Mouse (Mus musculus) midbrain, embryonic 10.5 days (tissue): ENCODE data around the gene Plcl2. TPM values are rescaled to one million over a fixed set of nuclear protein-coding genes. Genes with fewer than 3 reads are reported as not detected.

ENCODE experiments used
- DNase-seq: peaks from one replicate; pipeline ENCODE4 v3.0.0-alpha.2; 2017; ENCODE audit warnings: low spot score
- H3K27ac ChIP-seq: fragments of 300-500 bp; sonication (generic); replicated peaks from 2 replicates; pipeline ENCODE4 v1.5.1; 2016; ENCODE audit warnings: mild to moderate bottlenecking
- H3K27me3 ChIP-seq: fragments of 300-500 bp; sonication (generic); 2 replicates; pipeline ENCODE4 v1.6.1; 2016; ENCODE audit warnings: low read depth, mild to moderate bottlenecking; ENCODE audit not compliant: poor library complexity, severe bottlenecking
- H3K36me3 ChIP-seq: fragments of 300-500 bp; sonication (generic); 2 replicates; pipeline ENCODE4 v1.6.1; 2016; ENCODE audit warnings: mild to moderate bottlenecking, moderate library complexity
- H3K4me1 ChIP-seq: fragments of 300-500 bp; sonication (generic); 2 replicates; pipeline ENCODE4 v1.6.1; 2016
- H3K4me3 ChIP-seq: fragments of 300-500 bp; sonication (generic); 2 replicates; pipeline ENCODE4 v1.5.1; 2016; ENCODE audit warnings: mild to moderate bottlenecking, moderate library complexity
- H3K9me3 ChIP-seq: fragments of 300-500 bp; sonication (generic); replicated peaks from 2 replicates; pipeline ENCODE4 v1.6.1; 2016; ENCODE audit warnings: mild to moderate bottlenecking
- WGBS: fragments of 180-500 bp; shearing (Covaris S2); methylation state at CpG from one replicate; pipeline ENCODE4 v1.1.7; 2016; 5-methylcytosine and 5-hydroxymethylcytosine counted together
- polyA plus RNA-seq: library from polyadenylated mRNA; unstranded; fragments of >200 nt; fragmentation: Nextera tagmentation; extraction: Ambion mirVana; gene quantifications from 2 replicates; pipeline ENCODE4 v1.2.1, GENCODE M21; 2016

Plcl2 gene
- polyA plus RNA-seq, 1 experiment from 2014 or later, result 3.8 TPM

DNA sequence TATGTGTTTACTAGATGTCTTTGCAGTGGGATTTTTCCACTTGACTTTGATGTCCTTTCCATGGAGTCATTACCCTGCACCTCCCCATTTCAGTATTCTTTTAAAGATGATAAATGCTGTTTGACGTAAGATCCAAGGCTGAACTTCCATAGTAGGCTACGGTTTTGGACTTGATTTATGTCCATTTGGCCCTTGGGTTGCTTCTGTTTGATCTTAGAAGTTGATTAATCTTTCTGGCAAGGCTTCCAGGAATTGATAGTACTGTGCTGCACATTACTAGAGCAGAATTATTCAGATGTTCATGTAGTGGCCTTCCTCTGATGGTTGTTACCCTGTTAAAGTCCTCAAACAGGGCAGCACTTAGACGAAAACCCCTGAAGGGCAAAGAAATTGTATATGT is 21.5 kb upstream of the Plcl2 start:
- H3K4me1 ChIP-seq, result no peaks in the 10 kb centered on the region
- 89% methylated on average over 3 of the region's 3 CpGs for WGBS
- no peak overlapping the region for H3K4me3 ChIP-seq
- DNase-seq, result no peak
- no peaks in the 10 kb centered on the region for H3K27me3 ChIP-seq
- H3K27ac ChIP-seq, result no peak overlapping the region
- H3K36me3 ChIP-seq, result no peaks in the 10 kb centered on the region
- no peaks in the 10 kb centered on the region for H3K9me3 ChIP-seq

- no peaks in the 10 kb centered on the region for H3K9me3 ChIP-seq
- no peaks in the 10 kb centered on the region for H3K27me3 ChIP-seq
- no peaks in the 10 kb centered on the region for H3K36me3 ChIP-seq
- H3K4me1 ChIP-seq, result no peaks in the 10 kb centered on the region
- 90% methylated on average over 3 of the region's 3 CpGs for WGBS
- no peak for DNase-seq
- H3K4me3 ChIP-seq, result no peak overlapping the region
- no peak overlapping the region for H3K27ac ChIP-seq
Observed at GRCm38 (mm10) chr17:50488406-50488805, 20.8 kb upstream of the Plcl2 start.

GRCm38 (mm10) chr17:50488895-50489294 is 20.3 kb upstream of the Plcl2 start:
- no peaks in the 10 kb centered on the region for H3K9me3 ChIP-seq
- no peak overlapping the region for H3K27ac ChIP-seq
- no peak for DNase-seq
- no peaks in the 10 kb centered on the region for H3K36me3 ChIP-seq
- no peaks in the 10 kb centered on the region for H3K27me3 ChIP-seq
- H3K4me1 ChIP-seq, result peaks cover 4% of the 10 kb centered on the region
- WGBS, result 89% methylated on average over 2 of the region's 2 CpGs
- H3K4me3 ChIP-seq, result no peak overlapping the region

DNA sequence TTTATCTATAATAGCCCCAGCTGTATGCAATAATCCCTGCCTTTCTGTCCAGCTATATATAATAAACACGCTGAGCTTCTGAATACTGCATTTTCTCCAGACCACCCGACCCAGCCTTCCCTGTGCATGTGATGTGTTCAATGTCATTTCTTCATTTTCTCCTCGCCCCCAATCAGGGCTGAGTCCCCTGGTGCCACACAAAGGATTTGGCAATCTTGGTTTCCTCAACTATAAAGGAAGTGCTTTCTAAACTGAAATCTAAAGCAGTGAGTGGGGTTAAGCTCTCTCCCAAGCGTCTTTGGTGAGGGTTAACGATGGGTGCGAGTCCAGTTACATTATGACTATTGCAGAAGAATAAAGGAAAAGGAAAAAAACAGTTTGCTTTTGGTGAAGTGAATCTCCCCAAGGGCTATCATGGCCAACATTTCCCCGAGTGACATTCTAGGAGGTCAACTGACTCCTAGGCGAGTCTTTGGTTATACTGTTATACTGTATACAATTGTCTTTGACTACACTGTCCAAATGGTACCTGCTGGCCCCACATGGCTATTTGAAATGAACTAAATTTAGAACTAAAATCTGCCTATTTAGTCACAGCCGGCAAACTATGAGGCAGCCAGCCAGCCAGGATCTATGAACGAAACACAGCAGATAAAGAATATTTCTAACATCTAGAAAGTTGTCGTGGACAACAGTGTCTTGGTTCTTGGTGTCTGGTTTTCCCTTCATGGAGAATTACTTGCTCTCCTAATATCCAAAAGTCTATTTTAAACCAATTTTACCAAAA is 18.4 kb upstream of the Plcl2 start:
- no peak overlapping the region for H3K27ac ChIP-seq
- H3K4me1 ChIP-seq, result peaks cover 19% of the 10 kb centered on the region
- H3K36me3 ChIP-seq, result no peaks in the 10 kb centered on the region
- WGBS, result 89% methylated on average over 11 of the region's 11 CpGs
- no peaks in the 10 kb centered on the region for H3K9me3 ChIP-seq
- H3K27me3 ChIP-seq, result peaks cover 11% of the 10 kb centered on the region
- H3K4me3 ChIP-seq, result no peak overlapping the region
- no peak for DNase-seq

DNA sequence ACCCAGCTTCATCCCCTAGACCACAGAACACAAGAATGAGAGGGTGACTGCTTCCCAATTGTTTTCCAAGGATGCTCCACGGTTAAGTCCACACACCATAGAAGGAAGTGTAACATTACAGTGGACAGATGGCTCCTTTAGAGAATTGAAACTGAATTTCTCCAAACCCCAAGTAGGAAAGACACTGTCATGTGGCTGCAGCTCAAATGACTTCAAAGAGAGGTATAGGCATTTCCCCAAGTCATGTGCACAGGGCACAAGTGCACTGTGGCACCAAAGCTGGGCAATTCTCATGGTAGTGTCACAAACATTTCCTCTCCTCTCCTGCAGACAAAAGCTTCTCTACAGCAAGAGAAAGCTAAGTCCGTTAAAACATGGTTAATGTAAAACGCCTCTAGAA is 17.7 kb upstream of the Plcl2 start:
- Histone ChIP-seq H3K36me3 (no peaks in the 10 kb centered on the region), H3K4me3 (no peak overlapping the region), H3K9me3 (no peaks in the 10 kb centered on the region), H3K27me3 (peaks cover 18% of the 10 kb centered on the region), H3K27ac (no peak overlapping the region), H3K4me1 (peaks cover 19% of the 10 kb centered on the region)
- DNase-seq, result no peak
- 95% methylated on average over 3 of the region's 3 CpGs for WGBS

- Histone ChIP-seq H3K4me1 (peaks cover 37% of the 10 kb centered on the region), H3K27ac (no peak overlapping the region), H3K9me3 (no peaks in the 10 kb centered on the region), H3K4me3 (no peak overlapping the region), H3K36me3 (no peaks in the 10 kb centered on the region), H3K27me3 (peaks cover 22% of the 10 kb centered on the region)
- WGBS, result 79% methylated on average over 10 of the region's 10 CpGs
- DNase-seq, result no peak
Observed at GRCm38 (mm10) chr17:50495216-50495889, 13.8 kb upstream of the Plcl2 start.

- peaks cover 22% of the 10 kb centered on the region for H3K27me3 ChIP-seq
- WGBS, result 42% methylated on average over 7 of the region's 7 CpGs
- H3K4me3 ChIP-seq, result no peak overlapping the region
- H3K36me3 ChIP-seq, result no peaks in the 10 kb centered on the region
- no peak for DNase-seq
- H3K9me3 ChIP-seq, result no peaks in the 10 kb centered on the region
- peaks cover 37% of the 10 kb centered on the region for H3K4me1 ChIP-seq
- no peak overlapping the region; the same call in 1 of the 2 replicates for H3K27ac ChIP-seq
Observed at GRCm38 (mm10) chr17:50498062-50498697, 11.0 kb upstream of the Plcl2 start.

- 75% methylated on average over 16 of the region's 16 CpGs for WGBS
- Histone ChIP-seq H3K27ac (no peak overlapping the region), H3K9me3 (no peaks in the 10 kb centered on the region), H3K4me3 (no peak overlapping the region), H3K36me3 (no peaks in the 10 kb centered on the region), H3K4me1 (peaks cover 29% of the 10 kb centered on the region), H3K27me3 (peaks cover 22% of the 10 kb centered on the region)
- DNase-seq, result no peak
Observed at GRCm38 (mm10) chr17:50499091-50499790, 10.0 kb upstream of the Plcl2 start.

DNA sequence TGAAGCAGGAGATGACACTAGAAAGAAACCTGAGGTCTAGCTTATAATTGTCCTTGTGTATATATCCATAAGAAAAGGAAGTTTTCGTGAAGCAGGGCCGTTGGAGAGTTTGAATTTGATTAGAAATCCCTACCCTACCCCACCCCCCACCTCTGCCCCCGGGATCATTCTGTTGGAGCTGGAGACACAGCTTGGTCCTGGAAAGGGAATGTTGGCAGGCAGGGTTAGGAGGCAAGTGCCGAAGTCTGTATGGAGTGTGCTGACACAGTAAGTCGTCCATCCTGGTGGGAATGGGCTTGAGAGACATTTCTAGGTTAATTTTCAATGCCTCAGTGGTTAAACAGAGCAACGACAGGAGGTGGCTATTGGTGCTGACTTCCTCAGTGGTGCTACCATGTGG is 8.4 kb upstream of the Plcl2 start:
- H3K9me3 ChIP-seq, result no peaks in the 10 kb centered on the region
- H3K36me3 ChIP-seq, result no peaks in the 10 kb centered on the region
- peaks cover 18% of the 10 kb centered on the region for H3K4me1 ChIP-seq
- H3K27ac ChIP-seq, result no peak overlapping the region
- no peak overlapping the region for H3K4me3 ChIP-seq
- H3K27me3 ChIP-seq, result peaks cover 12% of the 10 kb centered on the region; the same call in 1 of the 2 replicates
- DNase-seq, result no peak
- 81% methylated on average over 6 of the region's 6 CpGs for WGBS

- H3K4me1 ChIP-seq, result peaks cover 15% of the 10 kb centered on the region
- H3K9me3 ChIP-seq, result no peaks in the 10 kb centered on the region
- 85% methylated on average over 7 of the region's 7 CpGs for WGBS
- H3K36me3 ChIP-seq, result no peaks in the 10 kb centered on the region
- peaks cover 12% of the 10 kb centered on the region for H3K27me3 ChIP-seq
- no peak for DNase-seq
- H3K27ac ChIP-seq, result no peak overlapping the region
- no peak overlapping the region for H3K4me3 ChIP-seq
Observed at GRCm38 (mm10) chr17:50503075-50503474, 6.1 kb upstream of the Plcl2 start.

GRCm38 (mm10) chr17:50504070-50504846 is 4.9 kb upstream of the Plcl2 start:
- H3K36me3 ChIP-seq, result no peaks in the 10 kb centered on the region
- H3K4me3 ChIP-seq, result no peak overlapping the region
- peaks cover 9% of the 10 kb centered on the region for H3K4me1 ChIP-seq
- no peak for DNase-seq
- WGBS, result 84% methylated on average over 6 of the region's 6 CpGs
- no peaks in the 10 kb centered on the region for H3K9me3 ChIP-seq
- H3K27me3 ChIP-seq, result peaks cover 16% of the 10 kb centered on the region
- H3K27ac ChIP-seq, result no peak overlapping the region
